Mouse (Mus musculus): ENCODE measurements around the gene Dqx1. TPM values are rescaled to one million over a fixed set of nuclear protein-coding genes. Genes with fewer than 3 reads are reported as not detected.

Gene Dqx1
- total RNA-seq, 2 experiments from 2014 or later: 2.5 to 3.9 TPM

DNA sequence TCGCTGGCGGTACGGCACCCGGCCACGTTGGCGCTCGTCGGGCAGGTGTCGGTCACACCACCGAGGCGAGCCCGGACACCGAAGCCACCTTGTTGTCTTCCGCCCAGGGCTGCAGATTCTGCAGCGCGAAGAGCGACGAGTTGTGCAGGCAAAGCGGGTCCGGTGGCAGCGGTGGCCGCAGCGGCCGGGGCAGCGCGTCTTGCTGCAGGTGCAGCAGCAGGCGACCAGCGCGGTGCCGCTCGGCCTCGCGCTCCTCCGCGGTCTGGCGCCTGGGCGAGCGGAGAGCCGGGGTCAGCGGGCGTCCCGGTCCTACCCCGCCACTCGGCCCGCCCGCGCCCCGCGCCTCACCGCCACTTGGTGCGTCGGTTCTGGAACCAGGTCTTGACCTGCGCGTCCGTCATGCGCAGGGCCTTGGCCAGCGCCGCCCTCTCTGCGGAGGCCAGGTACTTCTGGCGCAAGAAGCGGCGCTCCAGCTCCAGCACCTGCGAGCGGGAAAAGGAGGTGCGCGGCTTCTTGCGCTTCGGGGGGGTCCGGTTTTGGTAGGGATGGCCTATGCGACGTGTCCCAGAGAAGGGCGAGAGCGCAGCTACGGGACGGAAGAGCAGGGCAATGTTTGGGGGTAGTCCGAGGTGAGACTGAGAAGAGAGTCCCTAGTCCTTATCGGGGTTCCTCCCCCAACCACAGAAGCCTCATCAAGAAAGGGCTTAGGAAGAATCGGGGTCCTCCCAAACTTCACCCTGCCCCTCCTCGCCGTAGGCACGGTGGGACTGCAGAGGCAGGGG is 11.3 kb downstream of the Dqx1 start:
- ATAC-seq (replicated peaks; ENCODE audit: low FRiP score, poor library complexity, severe bottlenecking): no peak

DNA sequence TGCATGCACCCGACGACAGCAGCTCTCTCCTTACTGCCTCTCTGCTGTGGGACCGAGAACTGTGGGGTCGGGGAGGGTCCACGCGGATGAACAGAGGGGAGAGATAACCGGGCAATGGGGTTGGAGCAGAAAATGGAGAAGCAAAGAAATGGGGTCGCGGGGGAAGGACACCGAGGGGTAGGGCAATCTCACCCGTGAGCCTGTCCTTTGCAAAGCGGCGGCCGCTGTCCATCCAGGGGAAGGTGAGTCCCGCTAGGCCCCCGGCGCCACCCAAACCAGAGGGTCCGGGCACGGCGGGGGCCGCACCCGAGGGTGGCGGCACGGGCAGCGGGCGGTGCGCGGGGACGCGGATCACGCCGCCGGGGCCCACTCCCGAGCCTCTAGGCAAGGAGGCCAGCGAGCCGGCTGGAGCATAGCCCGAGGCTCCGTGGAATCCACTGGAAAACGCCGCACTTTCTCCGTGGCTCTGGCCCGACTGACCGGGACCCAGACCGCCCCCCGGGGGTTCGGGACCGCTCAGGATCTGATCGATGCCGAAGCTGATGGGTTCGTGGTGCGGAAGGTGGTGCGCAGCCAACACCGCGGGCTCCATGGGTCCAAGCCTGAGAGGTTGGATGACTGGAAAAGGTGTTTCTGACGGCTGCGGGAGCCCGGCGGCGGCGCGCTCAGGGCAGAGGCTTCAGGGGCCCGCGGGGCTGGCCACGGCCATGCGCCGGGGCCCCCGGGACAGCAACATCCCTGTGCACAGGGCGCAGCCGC is 12.0 kb downstream of the Dqx1 start:
- no peak for ATAC-seq (replicated peaks; ENCODE audit: low FRiP score, poor library complexity, severe bottlenecking)

DNA sequence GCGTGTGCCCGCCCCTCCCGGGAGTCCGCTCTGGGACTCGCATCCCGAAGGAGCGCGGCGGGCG is 12.4 kb downstream of the Dqx1 start, which contains the start of gene Tlx2:
Gene Tlx2, minus strand, starts transcription at position 47 of the 64 bp plus-strand sequence.
- ATAC-seq (replicated peaks; ENCODE audit: low FRiP score, poor library complexity, severe bottlenecking): no peak

DNA sequence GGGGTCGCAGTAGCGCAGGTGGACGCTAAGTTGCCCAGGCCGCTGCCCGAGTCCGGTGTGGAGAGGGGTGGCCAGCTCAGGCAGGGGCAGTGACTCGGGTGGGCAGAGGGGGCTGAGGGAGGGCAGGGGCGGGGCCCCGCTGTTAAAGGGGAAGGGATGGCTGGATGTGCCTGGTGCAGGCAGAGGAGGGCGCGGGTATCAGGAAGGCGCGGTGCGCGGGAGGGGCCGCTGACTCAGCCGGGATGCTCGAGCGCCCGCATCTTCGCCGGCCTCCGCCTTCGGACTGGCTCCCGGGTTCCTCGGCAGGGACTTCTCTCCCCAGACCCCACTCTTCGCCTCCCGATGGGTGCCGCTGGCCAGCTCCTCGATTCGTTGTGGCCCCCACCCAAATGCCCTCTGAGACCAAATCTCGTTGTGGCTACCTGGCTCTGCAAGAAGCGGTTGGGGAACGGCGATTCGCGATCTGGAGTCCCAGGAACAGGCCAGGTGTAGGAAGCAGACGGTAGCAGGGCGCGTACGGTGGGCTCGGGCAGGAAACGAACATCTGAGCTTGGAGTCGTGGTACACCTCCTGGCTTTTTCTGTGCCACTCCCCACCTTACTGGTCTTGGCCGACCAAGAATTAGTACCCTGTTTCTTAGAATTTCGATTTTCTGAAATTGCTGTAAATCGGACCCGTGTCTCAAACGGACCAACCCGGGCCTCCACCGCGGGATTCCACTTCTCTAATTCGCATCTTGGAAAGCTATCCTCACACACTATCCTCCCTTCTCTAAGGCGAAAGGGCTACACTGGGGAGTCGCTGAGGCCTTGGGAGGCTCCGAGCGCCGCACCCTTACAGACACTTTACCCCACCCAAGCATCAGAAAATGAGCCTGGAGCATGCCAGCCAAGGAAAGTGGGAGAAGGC is 12.9 kb downstream of the Dqx1 start:
- ATAC-seq (replicated peaks; ENCODE audit: low FRiP score, poor library complexity, severe bottlenecking): peak; percentile 44; the same call in 1 of the 2 replicates

DNA sequence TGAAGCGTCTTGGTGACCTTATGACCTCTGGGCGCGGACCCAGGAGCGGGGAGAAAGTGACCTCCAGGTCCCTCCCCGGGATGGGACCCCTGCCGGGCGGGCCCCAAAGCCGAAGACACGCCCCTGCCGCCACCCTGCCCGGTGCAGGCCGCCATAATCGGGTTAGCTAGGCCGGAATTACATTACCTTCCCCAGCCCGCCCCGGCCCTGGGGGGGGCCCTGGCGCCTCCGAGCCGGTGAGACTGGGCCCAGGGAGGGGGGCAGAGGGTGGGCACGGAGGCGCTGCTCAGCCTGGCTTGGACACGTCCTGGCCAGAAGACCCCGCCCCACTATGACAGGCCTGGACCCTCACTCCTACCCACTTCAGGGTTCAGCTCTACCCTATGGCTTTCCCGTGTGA is 13.6 kb downstream of the Dqx1 start:
- no peak for ATAC-seq (replicated peaks; ENCODE audit: low FRiP score, poor library complexity, severe bottlenecking)

DNA sequence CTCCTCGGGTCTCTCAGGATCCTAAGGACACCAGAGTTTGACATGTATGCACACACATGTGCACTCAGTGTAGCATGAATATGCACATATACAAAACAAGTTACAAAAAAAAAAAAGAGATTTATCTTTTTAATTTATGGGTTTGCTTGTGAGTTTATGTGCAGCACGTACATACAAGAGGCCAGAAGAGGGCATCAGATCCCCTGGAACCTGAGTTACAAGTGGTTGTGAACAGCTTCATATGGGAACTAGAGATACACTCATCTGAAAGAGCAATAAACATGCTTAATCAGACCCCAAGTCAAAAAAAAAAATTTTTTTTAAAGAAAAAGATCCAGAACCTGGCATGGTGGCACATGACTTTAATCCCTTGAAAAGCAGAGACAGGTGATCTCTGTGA is 17.3 kb downstream of the Dqx1 start:
- no peak for ATAC-seq (replicated peaks; ENCODE audit: low FRiP score, poor library complexity, severe bottlenecking)

DNA sequence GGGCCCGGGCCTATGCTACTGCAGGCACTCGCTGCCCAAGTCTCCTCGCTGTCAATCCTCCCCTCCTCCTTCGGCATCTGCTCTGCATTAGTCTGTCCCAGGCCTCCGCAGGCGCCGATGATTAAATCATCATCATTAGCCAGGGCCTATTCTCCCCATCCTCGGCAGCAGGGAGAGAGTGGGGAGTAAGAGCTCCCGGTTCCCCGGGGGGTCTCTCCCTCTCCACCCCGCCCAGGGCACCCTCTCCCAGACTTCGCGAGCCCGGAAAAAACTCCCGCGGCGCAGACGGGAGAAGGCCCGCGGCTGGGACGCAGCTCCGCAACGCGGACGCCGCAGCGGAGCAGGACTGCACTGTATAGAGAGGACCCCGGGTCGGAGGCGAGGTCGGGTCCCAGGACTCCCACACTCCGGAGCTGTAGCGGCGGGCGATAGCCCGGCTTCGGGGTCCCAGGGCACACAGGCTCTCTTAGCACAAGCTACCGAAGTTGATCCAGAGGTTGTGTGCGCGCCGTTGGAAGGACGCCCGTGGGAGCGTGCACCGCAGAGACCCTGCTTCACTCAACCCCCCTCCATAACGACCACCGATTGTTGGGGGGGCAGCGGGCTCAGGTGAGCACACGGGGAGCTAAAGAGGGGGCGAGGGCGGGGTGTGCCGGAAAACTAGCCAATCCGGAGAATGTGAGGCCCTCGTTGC is 20.1 kb downstream of the Dqx1 start, which contains the start of gene Pcgf1:
Gene Pcgf1, plus strand, starts transcription at position 240 of the 694 bp plus-strand sequence.
- peak; percentile 35 for ATAC-seq (replicated peaks; ENCODE audit: low FRiP score, poor library complexity, severe bottlenecking)

DNA sequence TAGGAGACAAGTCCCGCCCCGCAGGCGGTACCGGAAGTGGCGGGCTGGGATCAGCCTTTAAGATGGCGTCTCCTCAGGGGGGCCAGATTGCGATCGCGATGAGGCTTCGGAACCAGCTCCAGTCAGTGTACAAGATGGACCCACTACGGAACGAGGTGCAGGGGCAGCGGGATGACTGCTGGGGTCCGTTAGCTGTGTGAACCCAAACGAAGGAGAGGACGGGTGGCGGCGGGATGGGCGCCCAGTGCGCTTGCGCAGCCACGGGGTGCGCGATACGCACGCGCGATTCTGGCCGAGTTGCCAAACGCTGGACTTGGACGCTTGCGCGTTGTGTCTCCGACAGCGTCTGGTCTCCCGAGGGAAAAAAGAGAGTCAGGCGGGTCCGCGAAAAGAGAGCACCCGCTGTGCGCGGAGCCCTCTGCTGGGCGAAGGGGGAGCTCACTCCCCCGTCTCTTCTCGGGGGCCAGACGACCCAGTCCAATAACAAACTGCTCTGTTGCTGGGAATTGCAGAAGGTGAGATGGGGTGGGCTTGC is 20.7 kb downstream of the Dqx1 start:
- peak; percentile 93 for ATAC-seq (replicated peaks; ENCODE audit: low FRiP score, poor library complexity, severe bottlenecking)

DNA sequence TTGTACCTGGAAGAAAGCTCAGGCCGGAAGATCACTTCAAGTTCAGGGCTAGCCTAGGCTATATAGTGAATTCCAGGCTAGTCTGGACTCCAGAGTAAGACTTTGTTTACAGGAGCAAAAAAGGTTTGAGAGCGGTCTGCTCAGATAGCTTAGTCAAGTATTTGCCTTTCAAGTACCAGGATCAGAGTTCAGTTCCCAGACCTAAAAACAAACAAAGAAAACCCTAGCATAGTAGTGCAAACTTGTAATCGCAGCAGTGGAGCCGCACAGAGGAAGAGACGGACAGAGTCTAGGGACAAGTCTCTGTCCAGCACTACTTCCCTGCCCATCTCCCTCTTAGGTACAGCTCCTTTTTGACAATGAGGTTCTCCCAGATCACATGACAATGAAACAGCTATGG is 22.6 kb downstream of the Dqx1 start:
- ATAC-seq (replicated peaks; ENCODE audit: low FRiP score, poor library complexity, severe bottlenecking): no peak

DNA sequence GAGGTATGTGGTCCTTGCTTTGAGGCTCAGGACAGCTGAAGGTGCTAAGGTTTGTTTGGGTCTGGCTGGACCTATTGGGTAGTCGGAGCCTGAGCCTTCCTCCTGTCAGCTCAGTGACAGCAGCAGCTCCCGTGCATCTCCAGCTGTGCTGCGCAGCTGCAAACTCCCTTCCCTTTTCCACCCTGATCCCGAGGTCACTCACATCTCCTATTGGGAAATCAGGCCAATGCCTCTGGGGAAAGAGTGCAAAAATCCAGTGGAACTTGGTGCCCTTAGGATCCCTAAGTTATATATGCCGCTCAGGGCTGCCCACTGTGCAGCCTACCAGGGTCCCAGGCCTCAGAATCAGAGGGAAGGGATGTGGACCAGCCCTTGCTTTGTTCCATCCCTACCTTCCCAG is 25.9 kb downstream of the Dqx1 start:
- ATAC-seq (replicated peaks; ENCODE audit: low FRiP score, poor library complexity, severe bottlenecking): no peak

DNA sequence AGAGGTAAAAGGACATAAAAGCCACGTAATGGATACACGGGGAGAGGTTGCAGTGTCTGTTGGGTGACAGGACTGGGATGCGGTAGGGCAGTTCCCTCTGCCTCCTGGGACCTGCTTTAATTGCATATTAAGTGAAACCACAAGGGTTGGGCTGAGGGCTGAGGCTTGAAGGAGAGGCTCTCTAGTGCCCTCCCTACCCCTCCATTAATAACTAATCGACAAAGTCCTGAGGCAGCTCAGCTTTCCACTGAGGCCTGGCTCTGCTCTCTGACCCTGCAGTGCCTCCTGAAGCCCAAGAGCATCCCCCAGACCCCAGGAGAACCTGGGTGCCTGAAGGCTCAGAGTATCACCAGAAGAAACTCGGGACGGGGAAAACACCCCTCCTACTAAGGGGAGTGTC is 26.8 kb downstream of the Dqx1 start:
- ATAC-seq (replicated peaks; ENCODE audit: low FRiP score, poor library complexity, severe bottlenecking): no peak

DNA sequence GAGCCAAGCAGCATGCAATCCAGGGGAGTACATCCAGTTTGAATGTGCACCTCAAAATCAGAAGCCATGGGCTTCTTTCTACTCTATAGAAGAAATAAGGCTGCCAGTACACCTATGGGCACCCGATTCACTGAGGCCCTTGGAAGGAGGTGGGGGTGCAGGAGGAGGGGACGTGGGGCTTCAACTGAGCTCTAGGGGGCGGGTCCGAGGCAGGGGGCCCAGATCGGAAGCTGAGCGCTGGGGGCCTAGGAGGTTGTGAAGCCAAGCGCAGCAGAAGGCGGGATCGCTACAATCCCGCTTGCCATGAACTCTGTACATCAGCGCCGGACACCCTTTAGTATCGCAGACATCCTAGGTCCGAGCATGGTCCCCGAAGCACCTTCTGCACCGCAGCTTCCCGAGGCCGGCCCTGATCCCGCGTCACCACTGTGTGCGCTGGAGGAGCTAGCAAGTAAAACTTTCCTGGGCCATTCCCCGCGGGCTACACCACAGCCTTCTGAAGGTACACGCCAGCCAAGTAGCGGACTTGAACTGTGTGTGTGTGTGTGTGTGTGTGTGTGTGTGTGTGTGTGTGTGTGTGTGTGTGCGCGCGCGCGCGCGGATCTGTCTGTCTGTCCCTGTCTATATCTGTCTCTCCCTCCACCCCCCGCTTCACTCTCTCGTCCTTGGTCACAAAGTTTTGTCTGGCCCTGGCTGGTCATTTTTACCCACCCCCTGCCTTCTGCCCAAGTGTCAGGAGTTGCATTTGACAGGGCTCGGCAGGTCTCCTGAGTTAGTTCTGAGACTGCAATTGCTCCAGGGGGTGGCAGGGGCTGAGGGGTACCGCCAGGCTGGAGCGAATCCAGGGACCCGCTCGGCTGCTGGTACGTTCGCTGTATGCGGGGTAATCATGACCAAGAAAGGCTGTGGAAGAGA is 28.7 kb downstream of the Dqx1 start, which contains the start of gene Lbx2:
Gene Lbx2, plus strand, starts transcription at position 247 of the 915 bp plus-strand sequence.
- no peak for ATAC-seq (replicated peaks; ENCODE audit: low FRiP score, poor library complexity, severe bottlenecking)

DNA sequence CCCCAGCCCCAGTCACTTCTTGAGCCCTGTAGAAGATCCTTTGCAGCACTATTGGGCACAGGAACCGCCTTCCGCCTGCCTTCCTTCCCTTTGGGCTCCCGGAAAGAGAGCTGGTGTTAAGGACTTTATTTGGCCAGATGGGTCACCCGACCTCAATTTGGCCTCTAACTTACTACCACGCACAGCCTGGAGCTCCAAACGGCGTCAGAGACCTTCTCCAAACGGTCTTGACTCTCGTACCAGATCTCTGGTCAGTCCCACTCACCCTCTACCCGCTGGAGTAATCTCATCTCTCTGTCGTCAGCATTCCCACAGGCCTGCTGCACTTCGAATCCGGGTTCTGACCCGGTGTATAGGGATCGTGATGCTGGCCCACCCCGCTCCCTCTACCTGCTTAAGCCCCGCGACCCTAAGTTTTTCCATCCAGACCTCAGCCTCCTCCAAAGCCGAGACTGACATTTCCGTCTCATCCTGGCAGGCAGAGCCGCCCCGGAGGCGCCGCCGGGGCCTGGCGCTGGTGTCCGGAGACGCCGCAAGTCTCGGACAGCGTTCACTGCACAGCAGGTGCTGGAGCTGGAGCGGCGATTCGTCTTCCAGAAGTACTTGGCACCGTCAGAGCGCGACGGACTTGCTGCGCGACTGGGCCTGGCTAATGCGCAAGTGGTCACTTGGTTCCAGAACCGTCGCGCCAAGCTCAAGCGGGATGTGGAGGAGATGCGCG is 29.7 kb downstream of the Dqx1 start:
- ATAC-seq (replicated peaks; ENCODE audit: low FRiP score, poor library complexity, severe bottlenecking): no peak

DNA sequence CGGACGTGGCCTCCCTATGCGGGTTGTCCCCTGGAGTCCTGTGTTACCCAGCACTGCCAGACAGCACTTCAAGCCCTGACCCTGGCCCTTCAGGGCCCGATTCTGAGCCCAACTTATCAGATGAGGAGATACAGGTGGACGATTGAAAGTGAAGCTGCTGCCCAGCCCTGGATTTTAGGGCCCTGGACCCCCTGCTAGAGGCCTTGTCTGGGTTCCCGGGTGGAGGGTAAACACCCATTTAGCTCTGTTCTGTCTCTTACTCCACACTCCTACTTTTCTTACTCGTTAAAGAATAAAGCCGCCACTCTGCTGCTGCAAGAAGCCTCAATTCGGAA is 30.2 kb downstream of the Dqx1 start:
- 0 out of 2 replicates have a peak, but pooled peaks have one; percentile 30 for ATAC-seq (replicated peaks; ENCODE audit: low FRiP score, poor library complexity, severe bottlenecking)

DNA sequence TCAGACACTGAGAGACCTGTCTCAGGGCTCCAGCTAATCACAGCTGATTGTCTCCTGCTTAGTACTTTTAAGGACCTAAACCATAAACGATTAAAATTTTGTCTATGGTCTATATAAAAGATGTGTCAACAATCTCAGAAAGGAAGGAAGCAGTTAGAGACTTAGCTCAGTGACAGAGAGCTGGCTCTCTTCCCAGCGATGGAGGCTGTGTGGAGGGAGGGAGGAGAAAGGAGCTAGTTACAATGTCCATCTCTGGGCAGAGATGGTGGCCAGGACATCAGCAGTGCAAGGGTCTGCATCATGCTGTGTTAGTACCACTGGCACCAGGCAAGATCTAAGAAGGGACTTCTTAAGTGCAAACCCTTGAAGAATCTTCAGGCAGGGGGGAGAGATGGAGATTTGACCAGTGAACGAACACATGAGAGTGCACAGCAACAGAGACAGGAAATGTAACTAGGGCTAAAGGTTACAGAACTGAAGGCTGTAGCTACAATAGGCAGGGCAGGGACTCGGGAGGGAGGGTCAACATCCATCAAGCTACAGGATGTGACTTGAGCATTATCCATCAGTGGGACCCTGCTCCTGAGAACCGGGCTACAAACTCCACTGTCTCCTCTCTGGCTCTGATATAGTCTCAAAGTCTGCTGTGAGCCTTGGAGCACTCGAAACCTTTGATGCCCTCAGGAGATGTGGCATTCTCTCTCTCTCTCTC is 34.9 kb downstream of the Dqx1 start:
- ATAC-seq (replicated peaks; ENCODE audit: low FRiP score, poor library complexity, severe bottlenecking): no peak

DNA sequence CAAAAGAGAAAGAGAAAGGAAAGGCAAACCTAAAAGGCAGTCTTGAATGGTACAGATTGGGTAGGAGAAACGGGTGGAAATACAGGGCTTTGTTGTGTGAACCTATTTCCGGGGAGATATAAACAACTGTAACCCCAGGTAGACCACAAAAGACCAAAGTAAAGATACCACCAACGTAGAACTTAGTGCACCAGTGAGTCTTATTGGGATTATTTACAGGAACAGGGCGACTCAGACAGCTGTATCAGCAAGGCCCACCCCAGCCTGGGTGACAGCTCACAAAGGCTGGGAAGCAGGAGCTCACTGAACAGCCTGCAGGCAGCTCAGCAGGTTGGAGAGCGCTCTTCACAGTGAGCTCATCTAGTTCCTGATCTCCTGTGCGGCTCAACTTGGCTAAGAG is 38.3 kb downstream of the Dqx1 start:
- ATAC-seq (replicated peaks; ENCODE audit: low FRiP score, poor library complexity, severe bottlenecking): 0 out of 2 replicates have a peak, but pooled peaks have one; percentile 32

DNA sequence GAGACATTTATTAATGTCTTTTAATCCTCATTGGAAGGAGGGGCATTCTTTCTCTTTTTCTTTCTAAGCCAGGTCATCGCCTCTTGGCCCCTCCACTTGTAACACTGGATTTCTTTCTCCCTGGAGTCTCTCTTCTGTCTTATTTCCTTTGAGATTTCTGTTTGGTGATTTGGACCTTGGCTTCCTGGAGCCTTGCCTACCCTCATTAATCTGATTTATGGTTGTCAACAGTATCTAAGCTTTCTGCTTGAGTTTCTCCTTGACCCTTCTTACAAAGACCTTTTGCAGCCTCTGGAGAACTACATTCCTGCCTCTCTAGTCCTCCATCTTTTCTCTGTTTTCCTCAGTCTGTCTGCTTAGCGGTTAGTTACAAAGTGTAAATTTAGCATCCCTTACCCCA is 40.8 kb downstream of the Dqx1 start:
- ATAC-seq (replicated peaks; ENCODE audit: low FRiP score, poor library complexity, severe bottlenecking): no peak

DNA sequence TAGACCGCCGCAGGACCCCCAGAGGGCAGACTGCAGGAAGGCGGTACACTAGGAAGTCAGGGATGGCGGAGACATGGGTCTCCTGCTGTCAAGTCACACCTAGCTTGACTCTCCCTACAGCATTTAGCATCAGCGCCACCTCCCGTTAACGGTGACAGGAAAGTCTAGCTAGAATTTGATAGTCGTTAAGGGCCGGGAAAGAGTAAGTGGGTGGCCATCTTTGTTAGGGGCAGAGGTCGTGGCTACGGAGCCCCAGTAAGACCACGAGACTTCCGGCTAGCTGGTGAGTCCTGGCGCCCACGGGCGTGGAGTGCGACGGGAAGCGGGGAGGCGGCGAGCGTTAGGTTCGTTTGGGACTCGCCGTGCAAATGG is 43.7 kb downstream of the Dqx1 start, which contains the start of the genes Ccdc142 and Gm42688:
Gene Ccdc142, plus strand, starts transcription at position 286 of the 372 bp plus-strand sequence.
Gene Gm42688, plus strand, starts transcription at position 302 of the 372 bp plus-strand sequence.
- peak; percentile 87 for ATAC-seq (replicated peaks; ENCODE audit: low FRiP score, poor library complexity, severe bottlenecking)
